Mouse (Mus musculus) left cerebral cortex, adult 11 months (tissue): Measurements from ENCODE around the gene Mapk10.

ENCODE experiments used
- DNase-seq: peaks from one replicate; pipeline ENCODE4 v3.0.0; 2022; ENCODE audit warnings: low spot score

Gene Mapk10

GRCm38 (mm10) chr5:102868196-102868595, 342.9 kb downstream of the Mapk10 start:
- no peak for DNase-seq

- DNase-seq, result no peak
Measured at GRCm38 (mm10) chr5:102859749-102860148, 351.4 kb downstream of the Mapk10 start.

- no peak for DNase-seq
Measured at GRCm38 (mm10) chr5:102858047-102858446, 353.1 kb downstream of the Mapk10 start.
